Mouse (Mus musculus) myocyte (in vitro differentiated cells): ENCODE measurements around the gene Strbp. TPM values are rescaled to one million over a fixed set of nuclear protein-coding genes. Genes with fewer than 3 reads are reported as not detected.

Source experiments
- polyA plus RNA-seq: library from polyadenylated mRNA; unstranded; fragments of >200 nt; fragmentation: generic; extraction: Trizol; gene quantifications from one replicate; pipeline ENCODE4 v1.2.1, GENCODE M21; 2012; ENCODE audit warnings: missing spikeins

The Strbp gene
- polyA plus RNA-seq, 1 experiment: 2.4 TPM

Other genes starting within 250 kb of the Strbp start
- 0.07 TPM for gene Gpr21, start 187.5 kb downstream of the Strbp start, polyA plus RNA-seq
- gene Crb2, start 72.4 kb upstream of the Strbp start, polyA plus RNA-seq: not detected